Mouse (Mus musculus) liver, adult 2 months (tissue): ENCODE measurements around the gene Rerg.

ENCODE experiments used
- CTCF ChIP-seq: fragments of 200-500 bp; IDR thresholded peaks from 2 replicates; pipeline ENCODE4 v1.5.1; 2011; ENCODE audit warnings: low read depth, low read length, control low read depth
- POLR2A ChIP-seq: fragments of 200-500 bp; IDR thresholded peaks from 2 replicates; pipeline ENCODE4 v1.6.1; 2011; ENCODE audit warnings: low read length, control low read depth; ENCODE audit not compliant: insufficient read depth; ENCODE audit errors: extremely low read depth

GRCm38 (mm10) chr6:137058257-137058656, 112.0 kb downstream of the Rerg start:
- no peak for TF ChIP-seq CTCF
- TF ChIP-seq POLR2A = no peak
